Mouse (Mus musculus) heart, embryonic 12.5 days (tissue): ENCODE measurements at regions not wholly inside any gene's neighbourhood (a gene's known extent, or its start where the extent isn't known, plus 50 kb on each side); places are given as distances from the start of the nearest gene placed in this dataset.

Experiments
- ATAC-seq: fragments of 200-750 bp; cut with Nextera tagmentation; 2 replicates; pipeline ENCODE4 v1.8.0; 2017; ENCODE audit warnings: moderate TSS enrichment, moderate library complexity; ENCODE audit not compliant: insufficient number of reproducible peaks, low FRiP score
- H3K27ac ChIP-seq: fragments of 300-500 bp; sonication (generic); 2 replicates; pipeline ENCODE4 v1.5.1; 2016; ENCODE audit warnings: mild to moderate bottlenecking, moderate library complexity; ENCODE audit not compliant: poor library complexity, severe bottlenecking
- H3K27me3 ChIP-seq: fragments of 300-500 bp; sonication (generic); replicated peaks from 2 replicates; pipeline ENCODE4 v1.6.1; 2016; ENCODE audit warnings: mild to moderate bottlenecking, moderate library complexity
- H3K36me3 ChIP-seq: fragments of 300-500 bp; sonication (generic); 2 replicates; pipeline ENCODE4 v1.6.1; 2016; ENCODE audit warnings: mild to moderate bottlenecking, moderate library complexity
- H3K4me1 ChIP-seq: fragments of 300-500 bp; sonication (generic); replicated peaks from 2 replicates; pipeline ENCODE4 v1.6.1; 2016; ENCODE audit warnings: mild to moderate bottlenecking
- H3K4me2 ChIP-seq: fragments of 300-500 bp; sonication (generic); 2 replicates; pipeline ENCODE4 v1.6.1; 2016; ENCODE audit warnings: mild to moderate bottlenecking, moderate library complexity
- H3K4me3 ChIP-seq: fragments of 300-500 bp; sonication (generic); 2 replicates; pipeline ENCODE4 v1.5.1; 2016; ENCODE audit warnings: mild to moderate bottlenecking
- H3K9ac ChIP-seq: fragments of 300-500 bp; sonication (generic); 2 replicates; pipeline ENCODE4 v1.6.1; 2016; ENCODE audit warnings: mild to moderate bottlenecking, moderate library complexity
- H3K9me3 ChIP-seq: fragments of 300-500 bp; sonication (generic); replicated peaks from 2 replicates; pipeline ENCODE4 v1.6.1; 2016; ENCODE audit warnings: mild to moderate bottlenecking, moderate library complexity
- WGBS: fragments of 180-500 bp; shearing (Covaris S2); methylation state at CpG from one replicate; pipeline ENCODE4 v1.1.7; 2016; 5-methylcytosine and 5-hydroxymethylcytosine counted together

DNA sequence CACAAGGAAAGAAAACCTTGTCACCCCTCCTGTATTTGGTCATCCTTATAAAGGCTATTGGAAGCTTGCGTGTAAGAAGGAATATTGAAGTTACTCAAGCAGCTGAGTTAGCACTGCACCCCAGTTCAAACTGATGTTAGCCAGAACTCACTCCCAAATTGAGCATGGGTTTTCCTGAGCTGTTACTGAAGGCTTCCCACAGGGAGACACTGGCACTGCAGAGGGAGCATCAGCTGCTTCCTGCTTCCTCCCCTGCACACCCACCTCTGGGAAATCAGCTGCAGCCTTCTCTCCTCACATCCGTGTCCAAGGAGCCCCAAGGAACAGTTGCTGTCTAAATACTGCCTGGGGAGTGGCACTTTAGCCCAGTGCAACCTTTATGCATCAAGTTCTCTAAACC is 163.2 kb upstream of the 1700066M21Rik start:
- Histone ChIP-seq H3K36me3 (no peaks in the 10 kb centered on the region), H3K4me1 (peaks cover 9% of the 10 kb centered on the region), H3K27me3 (0 out of 2 replicates have a peak, but pooled peaks cover 7% of the 10 kb centered on the region), H3K4me3 (no peak overlapping the region), H3K9me3 (no peaks in the 10 kb centered on the region), H3K9ac (no peak overlapping the region), H3K27ac (no peak overlapping the region), H3K4me2 (no peak overlapping the region)
- WGBS, result 54% methylated on average over 2 of the region's 2 CpGs
- no peak for ATAC-seq

DNA sequence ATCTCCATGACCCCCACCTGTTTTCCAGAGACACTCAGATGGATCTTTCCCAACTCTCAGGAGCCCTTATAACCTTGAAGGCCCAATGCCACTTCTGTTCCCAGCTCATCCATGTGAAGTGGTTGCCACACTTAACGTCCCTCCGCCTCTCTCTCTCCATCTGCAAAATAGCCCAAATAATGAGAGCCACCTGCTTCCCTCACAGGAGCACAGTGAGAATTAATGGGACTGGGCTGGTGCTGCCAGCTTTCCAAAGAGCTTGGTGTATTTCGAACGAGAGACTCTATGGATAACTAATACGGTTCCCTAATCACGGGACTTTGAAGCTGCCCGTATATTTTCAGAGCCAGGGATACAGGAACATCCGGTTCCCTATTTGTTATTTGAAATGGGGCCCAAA is 159.8 kb upstream of the 1700066M21Rik start:
- no peak overlapping the region for H3K4me2 ChIP-seq
- peaks cover 6% of the 10 kb centered on the region for H3K4me1 ChIP-seq
- WGBS, result 79% methylated on average over 8 of the region's 8 CpGs
- no peak overlapping the region for H3K4me3 ChIP-seq
- H3K36me3 ChIP-seq, result no peaks in the 10 kb centered on the region
- 0 out of 2 replicates have a peak, but pooled peaks cover 6% of the 10 kb centered on the region for H3K27me3 ChIP-seq
- H3K27ac ChIP-seq, result no peak overlapping the region
- ATAC-seq, result no peak
- H3K9me3 ChIP-seq, result no peaks in the 10 kb centered on the region
- no peak overlapping the region for H3K9ac ChIP-seq

DNA sequence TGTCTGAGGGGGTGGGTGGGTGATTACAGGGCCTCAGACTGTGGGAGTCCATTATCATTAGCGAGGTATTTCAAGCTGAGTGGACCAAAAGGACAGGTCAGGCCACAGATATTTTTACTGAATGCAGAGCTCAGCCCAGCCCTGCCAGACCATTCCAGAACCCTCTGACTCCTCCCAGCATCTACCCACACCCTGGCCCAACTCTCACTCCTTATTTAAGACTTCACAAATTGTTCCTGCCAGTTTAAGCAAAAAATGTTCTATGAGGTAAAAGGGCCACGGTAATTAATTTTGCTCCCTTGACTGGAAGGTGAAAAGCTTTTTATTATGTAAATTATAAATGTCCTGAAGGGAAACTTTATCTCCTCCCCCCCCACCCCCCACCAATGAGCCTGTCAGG is 159.3 kb upstream of the 1700066M21Rik start:
- no peak for ATAC-seq
- Histone ChIP-seq H3K4me3 (no peak overlapping the region), H3K4me2 (no peak overlapping the region), H3K27me3 (0 out of 2 replicates have a peak, but pooled peaks cover 6% of the 10 kb centered on the region), H3K9ac (no peak overlapping the region), H3K36me3 (no peaks in the 10 kb centered on the region), H3K9me3 (no peaks in the 10 kb centered on the region), H3K27ac (no peak overlapping the region), H3K4me1 (peaks cover 6% of the 10 kb centered on the region)
- 69% methylated on average over 2 of the region's 2 CpGs for WGBS

DNA sequence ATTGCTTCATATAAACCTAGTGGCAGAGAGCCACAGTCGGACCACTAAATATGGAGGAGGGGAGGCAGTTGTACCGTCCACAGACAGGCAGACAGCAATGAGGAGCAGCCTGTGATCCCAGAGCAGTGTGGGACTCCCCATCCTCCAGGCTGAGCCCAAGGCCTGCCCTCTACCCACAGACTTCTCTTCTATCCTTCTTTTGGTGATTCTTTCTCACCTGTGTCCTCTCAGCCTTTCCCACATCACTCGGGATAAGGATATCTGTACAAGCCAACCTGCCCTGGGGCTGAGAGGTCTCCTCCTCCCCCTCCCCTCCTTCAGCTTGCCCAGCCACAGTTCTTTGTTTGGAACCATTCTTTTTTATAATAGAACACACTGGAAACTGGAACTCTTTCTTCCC is 158.8 kb upstream of the 1700066M21Rik start:
- no peak for ATAC-seq
- 73% methylated on average over 3 of the region's 3 CpGs for WGBS
- Histone ChIP-seq H3K9me3 (no peaks in the 10 kb centered on the region), H3K4me3 (no peak overlapping the region), H3K36me3 (no peaks in the 10 kb centered on the region), H3K27ac (no peak overlapping the region), H3K4me2 (no peak overlapping the region), H3K4me1 (peaks cover 6% of the 10 kb centered on the region; the same call in 1 of the 2 replicates), H3K9ac (no peak overlapping the region), H3K27me3 (0 out of 2 replicates have a peak, but pooled peaks cover 6% of the 10 kb centered on the region)

DNA sequence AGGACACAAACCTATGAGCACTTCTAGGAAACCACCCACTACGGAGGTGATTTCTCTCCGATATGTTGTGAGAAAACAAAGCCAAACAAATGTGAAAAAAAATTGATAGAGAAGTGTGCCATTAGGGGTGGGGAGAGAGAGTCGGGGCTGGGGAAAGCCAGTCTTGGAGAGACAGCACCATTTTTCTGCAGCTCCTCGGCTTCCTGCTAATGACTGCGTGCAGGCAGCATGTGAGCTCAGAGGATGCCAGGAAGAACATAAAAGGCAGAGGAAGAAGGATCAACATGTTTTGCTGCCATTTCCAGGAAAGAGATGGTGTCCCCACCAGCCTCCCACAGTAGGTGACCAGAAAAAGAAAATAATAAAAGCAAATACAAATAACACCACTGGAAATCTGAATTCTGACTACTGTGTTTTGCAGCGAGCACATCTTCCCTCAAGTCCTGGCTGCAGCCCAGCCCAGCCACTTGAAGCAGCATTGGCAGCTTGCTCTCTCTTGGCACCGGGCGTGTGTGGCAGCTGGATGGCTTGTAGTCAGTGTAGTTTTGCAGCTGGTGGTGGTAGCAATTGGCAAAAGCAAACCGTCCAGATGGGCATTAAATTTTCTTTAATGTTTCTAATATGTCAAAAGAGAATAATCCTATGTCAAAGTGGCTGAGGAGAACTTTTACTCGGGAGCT is 152.9 kb upstream of the 1700066M21Rik start:
- no peak overlapping the region for H3K4me2 ChIP-seq
- WGBS, result 83% methylated on average over 10 of the region's 10 CpGs
- ATAC-seq, result no peak

DNA sequence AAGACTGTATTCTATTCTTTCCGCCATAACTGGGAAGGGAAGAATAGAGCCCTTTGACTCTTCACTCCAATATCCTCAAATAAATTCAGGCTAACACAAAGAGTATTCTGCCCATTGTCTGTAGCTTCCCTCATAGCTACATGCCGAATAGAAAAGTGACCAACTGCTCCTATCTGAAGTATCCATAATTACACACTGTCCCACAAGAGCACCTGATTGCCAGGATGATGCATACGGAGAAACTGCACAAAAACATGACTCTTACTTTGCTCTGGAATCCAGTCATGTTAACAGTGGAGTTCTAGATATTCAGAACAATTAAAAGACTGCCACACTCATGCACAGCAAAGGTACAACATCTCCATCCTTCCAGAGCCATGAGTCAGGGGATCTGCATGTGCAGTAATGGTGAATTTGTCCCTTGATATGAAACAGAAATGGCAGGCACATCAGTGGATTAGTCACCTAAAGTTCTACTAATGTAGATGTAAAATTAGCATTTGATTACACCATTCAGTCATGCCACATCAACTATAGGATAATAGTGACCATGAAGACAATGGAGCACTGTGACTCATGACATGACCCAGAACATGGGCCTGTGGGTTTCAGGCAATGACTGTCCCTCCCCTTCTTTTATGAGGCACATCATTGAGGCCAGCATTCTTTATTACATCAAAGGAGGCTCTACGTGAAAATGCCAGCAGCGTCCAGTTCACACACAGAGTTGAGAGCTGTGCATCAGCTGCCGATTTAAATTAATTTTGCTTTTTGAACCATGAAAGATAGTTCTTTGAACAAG is 133.6 kb upstream of the 1700066M21Rik start:
- no peak overlapping the region for H3K27ac ChIP-seq
- H3K9ac ChIP-seq, result no peak overlapping the region
- H3K4me1 ChIP-seq, result no peaks in the 10 kb centered on the region
- no peak for ATAC-seq
- no peaks in the 10 kb centered on the region for H3K36me3 ChIP-seq
- H3K4me2 ChIP-seq, result no peak overlapping the region
- no peaks in the 10 kb centered on the region for H3K9me3 ChIP-seq
- 80% methylated on average over 6 of the region's 6 CpGs for WGBS
- H3K4me3 ChIP-seq, result no peak overlapping the region
- H3K27me3 ChIP-seq, result 0 out of 2 replicates have a peak, but pooled peaks cover 4% of the 10 kb centered on the region

More for the DNA sequence above, 152.9 kb upstream of the 1700066M21Rik start:
- no peaks in the 10 kb centered on the region for H3K36me3 ChIP-seq
- H3K9me3 ChIP-seq, result no peaks in the 10 kb centered on the region
- H3K27me3 ChIP-seq, result 0 out of 2 replicates have a peak, but pooled peaks cover 3% of the 10 kb centered on the region
- peaks cover 6% of the 10 kb centered on the region; the same call in 1 of the 2 replicates for H3K4me1 ChIP-seq
- no peak overlapping the region for H3K4me3 ChIP-seq
- H3K9ac ChIP-seq, result no peak overlapping the region
- H3K27ac ChIP-seq, result no peak overlapping the region

DNA sequence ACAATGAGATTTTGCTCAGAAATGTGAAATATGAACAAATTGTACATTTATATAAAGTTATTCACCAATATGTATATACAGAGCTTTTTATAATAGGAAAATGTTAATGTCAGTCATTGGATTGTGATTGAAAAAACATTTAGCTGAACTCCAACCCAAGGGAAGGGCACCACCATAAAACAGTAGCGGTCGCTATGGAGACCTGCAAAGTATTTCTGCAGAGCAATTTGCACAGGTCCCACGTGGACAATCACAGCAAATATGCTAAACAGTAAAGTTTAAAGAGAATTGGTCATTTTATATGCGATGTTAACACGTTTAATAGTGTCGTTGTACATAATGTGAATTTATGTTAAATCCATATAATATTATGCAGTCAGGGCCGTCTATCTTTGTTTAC is 117.8 kb upstream of the 1700066M21Rik start:
- ATAC-seq, result no peak
- no peaks in the 10 kb centered on the region for H3K36me3 ChIP-seq
- no peak overlapping the region for H3K4me2 ChIP-seq
- H3K27me3 ChIP-seq, result no peaks in the 10 kb centered on the region; the same call in 1 of the 2 replicates
- H3K4me1 ChIP-seq, result no peaks in the 10 kb centered on the region
- no peak overlapping the region for H3K4me3 ChIP-seq
- H3K9me3 ChIP-seq, result no peaks in the 10 kb centered on the region
- H3K27ac ChIP-seq, result no peak overlapping the region
- H3K9ac ChIP-seq, result no peak overlapping the region
- 74% methylated on average over 7 of the region's 7 CpGs for WGBS

DNA sequence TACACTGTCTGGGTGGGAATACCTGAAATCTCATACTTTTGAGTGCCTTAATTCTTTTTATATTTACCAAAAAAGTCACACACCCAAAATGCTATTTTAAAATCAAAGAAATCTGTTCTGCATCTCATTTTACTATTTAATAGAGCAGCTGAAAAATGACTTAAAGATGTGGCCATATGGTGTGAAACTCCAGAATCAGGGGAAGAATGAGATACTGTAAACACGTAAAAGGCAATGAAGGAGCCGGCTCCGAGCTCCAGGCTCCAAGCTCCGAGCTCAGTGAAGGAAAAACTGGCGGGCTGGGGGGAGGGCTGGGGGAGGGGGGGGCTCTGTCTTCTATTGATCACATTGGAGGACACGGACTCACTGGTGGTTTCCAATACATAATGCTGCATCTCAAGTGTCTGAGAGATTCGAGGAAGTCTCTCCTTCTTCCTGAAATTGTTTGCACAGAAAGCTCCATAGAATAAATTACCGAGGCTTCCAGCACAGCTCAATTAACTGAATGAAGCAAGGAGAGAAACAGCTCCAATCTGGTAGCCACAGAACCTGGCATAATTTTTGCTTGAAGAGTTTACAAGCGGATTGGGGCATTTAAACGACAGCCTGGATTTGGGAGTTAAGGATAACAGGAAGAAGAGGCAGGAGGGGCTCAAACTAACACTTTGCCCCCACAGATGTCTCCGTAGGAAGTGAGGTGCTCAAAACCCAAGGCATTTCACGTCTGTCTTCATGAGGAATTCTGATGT is 112.2 kb upstream of the 1700066M21Rik start:
- Histone ChIP-seq H3K9me3 (no peaks in the 10 kb centered on the region), H3K27me3 (peaks cover 12% of the 10 kb centered on the region; the same call in 1 of the 2 replicates), H3K9ac (no peak overlapping the region), H3K4me3 (no peak overlapping the region), H3K36me3 (no peaks in the 10 kb centered on the region), H3K4me1 (peaks cover 11% of the 10 kb centered on the region; the same call in 1 of the 2 replicates), H3K4me2 (peak overlapping the region; percentile 12; the same call in 1 of the 2 replicates), H3K27ac (no peak overlapping the region)
- ATAC-seq, result no peak
- WGBS, result 48% methylated on average over 12 of the region's 12 CpGs

DNA sequence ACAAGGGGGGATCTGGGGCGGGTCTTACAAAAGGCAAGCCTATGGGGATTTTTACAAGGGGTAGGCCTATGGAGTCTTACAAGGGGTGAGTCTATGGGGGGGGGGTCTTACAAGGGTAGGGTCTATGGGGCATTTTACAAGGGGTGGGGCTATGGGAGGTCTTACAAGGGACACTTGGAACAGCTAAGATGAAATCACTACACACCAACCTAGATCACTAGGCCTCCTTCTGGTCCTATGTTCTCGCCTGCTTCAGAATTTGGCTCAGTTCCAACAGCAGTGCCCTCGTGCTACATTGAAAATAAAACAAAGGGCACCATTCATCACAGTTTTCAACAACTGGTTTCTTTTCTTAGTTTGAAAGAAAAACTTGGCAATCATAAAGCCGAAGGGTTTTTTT is 110.7 kb upstream of the 1700066M21Rik start:
- Histone ChIP-seq H3K4me3 (no peak overlapping the region), H3K27me3 (peaks cover 12% of the 10 kb centered on the region; the same call in 1 of the 2 replicates), H3K4me1 (peaks cover 11% of the 10 kb centered on the region; the same call in 1 of the 2 replicates), H3K4me2 (no peak overlapping the region), H3K27ac (no peak overlapping the region), H3K9me3 (no peaks in the 10 kb centered on the region), H3K9ac (no peak overlapping the region), H3K36me3 (no peaks in the 10 kb centered on the region)
- no peak for ATAC-seq
- 40% methylated on average over 4 of the region's 4 CpGs for WGBS

DNA sequence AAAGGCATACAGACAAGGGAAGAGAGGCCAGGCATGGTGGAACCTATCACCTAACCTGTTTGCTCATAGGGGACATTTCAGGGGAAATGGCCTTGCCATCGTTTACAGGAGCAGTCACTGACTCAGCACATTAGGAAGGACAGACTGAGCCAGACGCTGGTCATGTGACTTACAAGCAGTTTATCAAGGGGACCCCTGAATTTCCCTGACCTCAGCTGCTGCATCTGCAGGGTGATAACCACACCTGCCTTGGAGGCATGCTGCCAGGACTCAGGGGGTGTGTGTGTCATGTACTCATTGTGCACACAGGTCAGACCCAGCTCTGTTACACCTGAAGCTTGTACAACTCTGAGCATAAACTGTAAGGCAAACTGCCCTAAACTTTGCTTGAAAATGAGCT is 109.6 kb upstream of the 1700066M21Rik start:
- Histone ChIP-seq H3K4me1 (peaks cover 11% of the 10 kb centered on the region; the same call in 1 of the 2 replicates), H3K27me3 (peaks cover 12% of the 10 kb centered on the region; the same call in 1 of the 2 replicates), H3K9ac (no peak overlapping the region), H3K27ac (no peak overlapping the region), H3K9me3 (no peaks in the 10 kb centered on the region), H3K4me2 (no peak overlapping the region), H3K4me3 (no peak overlapping the region), H3K36me3 (no peaks in the 10 kb centered on the region)
- 48% methylated on average over 2 of the region's 2 CpGs for WGBS
- ATAC-seq, result no peak
